Mouse (Mus musculus): ENCODE data around the gene Glis1.

DNA sequence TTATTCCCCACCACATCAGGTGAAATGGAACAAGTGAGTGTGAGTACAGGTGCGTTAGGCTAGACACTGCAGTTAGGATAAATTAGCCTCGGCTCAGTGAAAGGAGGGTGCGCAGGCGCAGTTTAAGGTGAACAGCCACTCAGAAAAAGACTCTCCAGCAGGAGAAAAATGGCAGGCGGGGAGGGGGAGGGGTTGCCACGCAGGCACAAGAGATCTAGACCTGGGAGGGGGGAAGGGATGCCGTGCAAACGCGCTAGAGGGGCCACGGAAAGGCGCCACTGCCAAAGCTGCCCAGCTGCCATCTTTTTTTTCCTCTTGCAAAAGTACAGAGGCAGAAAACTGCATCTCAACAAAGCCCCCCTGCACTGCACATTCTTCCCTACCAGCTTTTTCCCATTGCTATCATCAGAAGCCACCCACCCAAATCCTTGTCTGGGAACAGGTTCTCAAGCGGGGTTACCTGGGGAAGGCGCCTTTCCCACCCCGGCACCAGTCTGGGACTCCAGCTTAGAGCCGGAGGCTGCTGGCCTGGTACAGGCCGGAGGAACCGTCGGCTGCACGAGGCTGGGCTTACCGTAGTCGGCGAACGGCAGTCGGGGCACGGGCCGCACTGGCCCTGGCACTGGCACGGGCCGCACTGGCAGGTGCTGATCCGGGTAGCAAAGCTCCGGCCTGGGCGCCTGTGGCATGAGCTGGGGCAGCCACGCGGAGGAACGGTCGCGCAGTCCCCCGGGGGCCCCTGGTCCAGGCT, 248.8 kb downstream of the Glis1 start:
- TF ChIP-seq GATA1 (IDR thresholded peaks at IDR 0.05; ENCODE audit: low read length) (no peak), TAL1 (IDR thresholded peaks at IDR 0.05; ENCODE audit: low read length) (no peak)

All from erythroblast, embryonic 14.5 days (primary cell).